Mouse (Mus musculus) ovary, postnatal 10 days (tissue): ENCODE results near the gene Cdc20b.

ENCODE experiments used
- DNase-seq: peaks from one replicate; pipeline ENCODE4 v3.0.0; 2022; ENCODE audit warnings: low spot score

Gene Cdc20b

GRCm38 (mm10) chr13:113100879-113101278, 66.0 kb downstream of the Cdc20b start, which contains the start of gene Gzma:
Gzma (minus strand) TSS chr13:113100981.
- DNase-seq, result no peak

- DNase-seq, result no peak
Measured at GRCm38 (mm10) chr13:113101804-113102203, 66.9 kb downstream of the Cdc20b start.

- DNase-seq, result no peak
Measured at GRCm38 (mm10) chr13:113104759-113105158, 69.8 kb downstream of the Cdc20b start.

- DNase-seq, result no peak
Measured at GRCm38 (mm10) chr13:113118977-113119376, 84.1 kb downstream of the Cdc20b start.

- no peak for DNase-seq
Measured at GRCm38 (mm10) chr13:113120324-113121237, 85.7 kb downstream of the Cdc20b start.

- DNase-seq, result no peak
Measured at GRCm38 (mm10) chr13:113121326-113121725, 86.4 kb downstream of the Cdc20b start.

GRCm38 (mm10) chr13:113129974-113130373, 95.1 kb downstream of the Cdc20b start:
- DNase-seq, result no peak

GRCm38 (mm10) chr13:113139597-113139996, 104.7 kb downstream of the Cdc20b start:
- DNase-seq, result no peak
